Comparison of ENCODE assay signal across 8 mouse cellular contexts in genomic region chr10:30618091-30618917, GRCm38 (mm10). TPM values are rescaled to one million over a fixed set of nuclear protein-coding genes. Genes with fewer than 3 reads are reported as not detected.
DNase-seq lines count a peak whose midpoint lies in the region; ATAC-seq and TF ChIP-seq lines count a peak whose summit lies in the region.

No protein-coding gene starts in this region.

- peak; percentile 96 to 98 for DNase-seq in gastrocnemius, adult 8-10 months (ENCODE audit: low spot score in 2 of 2)
- peak; percentile 87 for DNase-seq in hindlimb bud, embryonic 11.5 days (ENCODE audit: extremely low spot score, low read depth, low spot score)
- DNase-seq in left cerebral cortex, adult 8-10 months (ENCODE audit: low spot score in 2 of 2), result peak; percentile 98 to 99
- peak; percentile 99 for DNase-seq in right cerebral cortex, postnatal 10 days (ENCODE audit: low spot score in 2 of 2)
- DNase-seq in urinary bladder, postnatal 25 days (ENCODE audit: low spot score), result peak; percentile 97

- H3K9me3 ChIP-seq in megakaryocyte, embryonic 14.5 days, result no peaks in the 10 kb centered on the region

- H3K27ac ChIP-seq in cortical plate, adult 2 months (ENCODE audit: insufficient read depth, low read length), result peak overlapping the region; percentile 49

- H3K4me3 ChIP-seq in cortical plate, adult 2 months (ENCODE audit: insufficient read depth, low read length), result peak overlapping the region; percentile 61
- peak overlapping the region; percentile 93 for H3K4me3 ChIP-seq in megakaryocyte, embryonic 14.5 days (replicated peaks)

- ATAC-seq in activated CD4-positive, CD25-positive, alpha-beta regulatory T cell, adult 4 months, result peak; percentile 94

- H3K36me3 ChIP-seq in megakaryocyte, embryonic 14.5 days (replicated peaks; ENCODE audit: low read length), result peaks cover 7% of the 10 kb centered on the region

- TF ChIP-seq POLR2A in cortical plate, adult 2 months (IDR thresholded peaks at IDR 0.05; ENCODE audit: extremely low read depth, insufficient read depth, low read length), result peak; percentile 78

- H3K4me1 ChIP-seq in cortical plate, adult 2 months (ENCODE audit: control insufficient read depth, insufficient read depth, low read length), result no peaks in the 10 kb centered on the region; the same call in 1 of the 2 replicates
- peaks cover 41% of the 10 kb centered on the region for H3K4me1 ChIP-seq in megakaryocyte, embryonic 14.5 days

- H3K27me3 ChIP-seq in megakaryocyte, embryonic 14.5 days (replicated peaks), result no peaks in the 10 kb centered on the region

- TF ChIP-seq CTCF in cortical plate, adult 2 months (IDR thresholded peaks at IDR 0.05; ENCODE audit: extremely low read depth, insufficient read depth, low read length), result no peak

RNA-seq across cellular contexts. Expression of gene Hint3, which starts 11.1 kb away (rescaled TPM):
- polyA plus RNA-seq in activated CD4-positive, CD25-positive, alpha-beta regulatory T cell, adult 4 months (2017; shearing (Covaris generic)), result 10 to 100 TPM; 44.0 to 54.8 TPM
- polyA plus RNA-seq in cortical plate, adult 2 months (2012; rRNA removed), result 20.2 and 20.4 TPM in 2 replicates
- 10 to 100 TPM; 62.3 to 85.2 (median 73.5) TPM for total RNA-seq in gastrocnemius, adult 8-10 months (2022)
- total RNA-seq in left cerebral cortex, adult 8-10 months (2022), result 10 to 100 TPM; 43.0 to 48.8 (median 45.5) TPM
- 5.7 and 21.5 TPM in 2 replicates for polyA plus RNA-seq in megakaryocyte, embryonic 14.5 days (2012; ENCODE audit: insufficient read depth, low replicate concordance)

RNA-seq across cellular contexts. Expression of gene Trmt11, which starts 17.8 kb away (rescaled TPM):
- 10 to 100 TPM; 35.1 to 62.2 TPM for polyA plus RNA-seq in activated CD4-positive, CD25-positive, alpha-beta regulatory T cell, adult 4 months (2017; shearing (Covaris generic))
- polyA plus RNA-seq in cortical plate, adult 2 months (2012; rRNA removed), result 4.7 and 5.1 TPM in 2 replicates
- total RNA-seq in gastrocnemius, adult 8-10 months (2022), result 1 to 10 TPM; 2.6 to 4.4 (median 3.2) TPM
- total RNA-seq in left cerebral cortex, adult 8-10 months (2022), result 10 to 100 TPM in 2 of 4 experiments, 1 to 10 TPM in 2; 8.0 to 12.6 (median 10.3) TPM
- 1.6 TPM in 1 of 2 replicates, not detected in the other for polyA plus RNA-seq in megakaryocyte, embryonic 14.5 days (2012; ENCODE audit: insufficient read depth, low replicate concordance)

Comparison
In these comparisons a context has a peak if more than half of its experiments do, and no peak if none do; other contexts are left out.
1. Peak in every context shown above with its lines: DNase-seq, ATAC-seq, H3K4me3 ChIP-seq and H3K27ac ChIP-seq.